Comparison of ENCODE assay signal across 18 mouse cellular contexts in genomic region chr6:146120172-146120571, GRCm38 (mm10).
DNase-seq lines count a peak whose midpoint lies in the region; ATAC-seq and TF ChIP-seq lines count a peak whose summit lies in the region.
"Had no signal": no experiment of that assay in that cellular context is flagged by ENCODE, and none has a peak within 500 bp of the region (broad histone marks: within the 10 kb centered on the region; RNA-seq: fewer than 3 reads in every experiment).

No protein-coding gene starts in this region.

- no peaks in the 10 kb centered on the region for H3K36me3 ChIP-seq in heart, embryonic 10.5 days
- H3K36me3 ChIP-seq: midbrain, embryonic 13.5 days; neural tube, embryonic 13.5 days had no signal

- TF ChIP-seq POLR2A in bone marrow macrophage, adult 2 months (IDR thresholded peaks at IDR 0.05; ENCODE audit: borderline replicate concordance, low read depth, low read length), result no peak

- H3K27me3 ChIP-seq in heart, embryonic 10.5 days (ENCODE audit: insufficient read depth, poor library complexity, severe bottlenecking), result no peaks in the 10 kb centered on the region
- H3K27me3 ChIP-seq: midbrain, embryonic 13.5 days; neural tube, embryonic 13.5 days had no signal

- whole genome bisulfite sequencing in heart, embryonic 10.5 days, result 81% methylated on average over 6 of the region's 6 CpGs

- TF ChIP-seq CTCF in bone marrow macrophage, adult 2 months (IDR thresholded peaks at IDR 0.05; ENCODE audit: low read depth, low read length), result no peak

- H3K4me3 ChIP-seq in heart, embryonic 10.5 days, result no peak overlapping the region
- no peak overlapping the region for H3K4me3 ChIP-seq in bone marrow macrophage, adult 2 months (ENCODE audit: insufficient read depth, low read length)
- H3K4me3 ChIP-seq: heart, adult 2 months; layer of hippocampus, adult 2 months; midbrain, embryonic 13.5 days; neural tube, embryonic 13.5 days had no signal

- DNase-seq in heart, embryonic 10.5 days (ENCODE audit: low spot score), result peak; percentile 39
- DNase-seq in heart, postnatal 36 days, result no peak
- DNase-seq in 3T3-L1 (ENCODE audit: low read depth, low spot score), result peak; percentile 83
- no peak for DNase-seq in layer of hippocampus, postnatal 10 days (ENCODE audit: low spot score in 2 of 2)
- no peak for DNase-seq in adrenal gland, postnatal 25 days
- DNase-seq: cerebellum, adult 9-11 months; heart, postnatal 14 days; kidney, adult 9 months; left cerebral cortex, postnatal 4 days; lung, embryonic 14.5 days; thymus, adult 18-20 months had no signal

- no peak overlapping the region for H3K27ac ChIP-seq in heart, embryonic 10.5 days
- peak overlapping the region; percentile 42 for H3K27ac ChIP-seq in bone marrow macrophage, adult 2 months (ENCODE audit: insufficient read depth, low read depth, low read length)
- H3K27ac ChIP-seq: heart, adult 2 months; layer of hippocampus, adult 2 months; midbrain, embryonic 13.5 days; neural tube, embryonic 13.5 days had no signal

- intact Hi-C loops in heart, postnatal 36 days (cut with DNase I), result no loop called here

- peaks cover 14% of the 10 kb centered on the region for H3K4me1 ChIP-seq in heart, embryonic 10.5 days
- H3K4me1 ChIP-seq in bone marrow macrophage, adult 2 months (ENCODE audit: control insufficient read depth, insufficient read depth, low read length), result peaks cover 27% of the 10 kb centered on the region

- no peaks in the 10 kb centered on the region for H3K9me3 ChIP-seq in heart, embryonic 10.5 days
- H3K9me3 ChIP-seq: midbrain, embryonic 13.5 days; neural tube, embryonic 13.5 days had no signal

- peak; percentile 90 for ATAC-seq in megakaryocyte, adult 5-6 weeks (ENCODE audit: poor library complexity, severe bottlenecking)
- ATAC-seq in activated CD4-positive, CD25-positive, alpha-beta regulatory T cell, adult 4 months, result no peak
- ATAC-seq: midbrain, embryonic 13.5 days had no signal

Comparison
In these comparisons a context has a peak if more than half of its experiments do, and no peak if none do; other contexts are left out.
1. DNase-seq: peak in heart, embryonic 10.5 days (single experiment) and 3T3-L1 (single experiment); none in heart, postnatal 36 days (0 of 2), layer of hippocampus, postnatal 10 days (0 of 2) and adrenal gland, postnatal 25 days (single experiment).